11 mouse cellular contexts compared by ENCODE assay signal in the genomic region with DNA sequence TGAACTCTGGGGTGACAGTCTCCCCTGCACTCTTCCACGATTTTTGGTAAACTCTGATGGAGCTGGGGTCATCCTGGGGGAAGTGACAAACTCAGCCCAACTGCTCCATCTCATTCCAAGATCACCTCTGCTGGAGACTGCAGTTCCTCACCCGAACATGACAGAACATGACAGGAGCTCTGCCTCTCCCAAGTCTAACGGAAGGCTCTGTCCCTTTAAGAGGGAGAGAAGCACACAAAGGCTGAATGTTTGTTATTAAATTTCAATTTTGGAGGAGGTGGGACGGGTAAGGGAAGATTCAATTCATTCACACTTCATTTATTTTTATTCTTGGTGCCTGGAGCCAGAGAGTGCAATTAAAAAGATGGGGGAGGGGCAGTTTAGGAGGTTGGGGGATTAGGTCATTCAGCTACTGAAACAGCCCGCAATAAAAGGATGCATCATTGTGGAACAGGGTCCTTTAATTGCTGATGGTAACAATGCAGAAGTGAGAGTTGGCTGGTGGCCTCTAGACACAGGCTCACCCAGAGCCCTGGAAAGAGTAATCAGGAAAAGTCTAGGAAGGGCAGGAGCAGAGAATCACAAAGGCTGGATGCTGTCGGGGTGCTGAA. TPM values are rescaled to one million over a fixed set of nuclear protein-coding genes. Genes with fewer than 3 reads are reported as not detected.
DNase-seq lines count a peak whose midpoint lies in the region; ATAC-seq lines count a peak whose summit lies in the region.
"Had no signal": no experiment of that assay in that cellular context is flagged by ENCODE, and none has a peak within 500 bp of the region (broad histone marks: within the 10 kb centered on the region; RNA-seq: fewer than 3 reads in every experiment).

No protein-coding gene starts in this region.

- H3K27ac ChIP-seq in midbrain, embryonic 13.5 days = peak overlapping the region; percentile 10
- H3K27ac ChIP-seq: heart, embryonic 10.5 days; intestine, embryonic 15.5 days; liver, embryonic 15.5 days had no signal

- H3K9ac ChIP-seq in midbrain, embryonic 13.5 days (replicated peaks) = peak overlapping the region; percentile 41; the same call in 1 of the 2 replicates
- H3K9ac ChIP-seq: intestine, embryonic 15.5 days; liver, embryonic 15.5 days had no signal

- H3K27me3 ChIP-seq in midbrain, embryonic 13.5 days = no peaks in the 10 kb centered on the region
- H3K27me3 ChIP-seq: intestine, embryonic 15.5 days; liver, embryonic 15.5 days had no signal

- 10% methylated on average over 6 of the region's 6 CpGs for WGBS in midbrain, embryonic 13.5 days

- H3K9me3 ChIP-seq in midbrain, embryonic 13.5 days = no peaks in the 10 kb centered on the region
- H3K9me3 ChIP-seq: heart, embryonic 10.5 days; intestine, embryonic 15.5 days; liver, embryonic 15.5 days had no signal

- H3K4me1 ChIP-seq in midbrain, embryonic 13.5 days (replicated peaks) = peaks cover 45% of the 10 kb centered on the region
- H3K4me1 ChIP-seq: liver, embryonic 15.5 days had no signal

- ATAC-seq in common myeloid progenitor, adult 5-6 weeks (replicated peaks; ENCODE audit: low read depth, poor library complexity, severe bottlenecking) = peak; percentile 39; the same call in 1 of the 2 replicates
- ATAC-seq in midbrain, embryonic 13.5 days = peak; percentile 51
- no peak for ATAC-seq in CD4-positive, CD25-positive, alpha-beta regulatory T cell, adult 4 months
- ATAC-seq: intestine, embryonic 15.5 days had no signal

- peaks cover 4% of the 10 kb centered on the region; the same call in 1 of the 2 replicates for H3K36me3 ChIP-seq in midbrain, embryonic 13.5 days
- H3K36me3 ChIP-seq: heart, embryonic 10.5 days; intestine, embryonic 15.5 days; liver, embryonic 15.5 days had no signal

- DNase-seq in MN1 (ENCODE audit: low spot score) = peak; percentile 67
- DNase-seq in forelimb bud, embryonic 11.5 days (ENCODE audit: low read depth, low spot score) = peak; percentile 9
- no peak for DNase-seq in adrenal gland, postnatal 14 days
- DNase-seq in adrenal gland, postnatal 10 days = no peak
- DNase-seq: cerebellum, adult 9-10 months had no signal

- H3K4me3 ChIP-seq in midbrain, embryonic 13.5 days (replicated peaks) = no peak overlapping the region
- H3K4me3 ChIP-seq: heart, embryonic 10.5 days; intestine, embryonic 15.5 days; liver, embryonic 15.5 days had no signal

- 0 out of 2 replicates have a peak overlapping the region, but pooled peaks have one; percentile 9 for H3K4me2 ChIP-seq in midbrain, embryonic 13.5 days (replicated peaks)
- H3K4me2 ChIP-seq: intestine, embryonic 15.5 days; liver, embryonic 15.5 days had no signal

RNA-seq across cellular contexts. Expression of gene Nin, which starts 44.8 kb away (rescaled TPM):
- total RNA-seq in common myeloid progenitor, adult 5-6 weeks (2017) = 91.7 and 99.8 TPM in 2 replicates
- 14.9 and 16.6 TPM in 2 replicates for polyA plus RNA-seq in midbrain, embryonic 13.5 days (2015; fragmentation: Nextera tagmentation; extraction: Ambion mirVana)
- 36.5 and 42.6 TPM in 2 replicates for total RNA-seq in adrenal gland, postnatal 14 days (2021)
- polyA plus RNA-seq in CD4-positive, CD25-positive, alpha-beta regulatory T cell, adult 4 months (2017; shearing (Covaris generic)) = 10 to 100 TPM; 26.6 to 27.3 TPM
- total RNA-seq in adrenal gland, postnatal 10 days (2021) = 10 to 100 TPM; 29.5 to 38.3 TPM

Comparison
In these comparisons a context has a peak if more than half of its experiments do, and no peak if none do; other contexts are left out.
1. DNase-seq: peak in MN1 (single experiment) and forelimb bud, embryonic 11.5 days (single experiment); none in adrenal gland, postnatal 14 days (single experiment) and adrenal gland, postnatal 10 days (single experiment).